Mouse (Mus musculus): Measurements from ENCODE around the gene Slc17a6. TPM values are rescaled to one million over a fixed set of nuclear protein-coding genes. Genes with fewer than 3 reads are reported as not detected.
"Not testable (repeated sequence)": the region's sequence is repeated elsewhere in the genome, so short reads cannot be mapped to it uniquely, and the experiment has no call there.

The Slc17a6 gene
- polyA plus RNA-seq, 1 experiment from 2014 or later = 0.08 TPM

DNA sequence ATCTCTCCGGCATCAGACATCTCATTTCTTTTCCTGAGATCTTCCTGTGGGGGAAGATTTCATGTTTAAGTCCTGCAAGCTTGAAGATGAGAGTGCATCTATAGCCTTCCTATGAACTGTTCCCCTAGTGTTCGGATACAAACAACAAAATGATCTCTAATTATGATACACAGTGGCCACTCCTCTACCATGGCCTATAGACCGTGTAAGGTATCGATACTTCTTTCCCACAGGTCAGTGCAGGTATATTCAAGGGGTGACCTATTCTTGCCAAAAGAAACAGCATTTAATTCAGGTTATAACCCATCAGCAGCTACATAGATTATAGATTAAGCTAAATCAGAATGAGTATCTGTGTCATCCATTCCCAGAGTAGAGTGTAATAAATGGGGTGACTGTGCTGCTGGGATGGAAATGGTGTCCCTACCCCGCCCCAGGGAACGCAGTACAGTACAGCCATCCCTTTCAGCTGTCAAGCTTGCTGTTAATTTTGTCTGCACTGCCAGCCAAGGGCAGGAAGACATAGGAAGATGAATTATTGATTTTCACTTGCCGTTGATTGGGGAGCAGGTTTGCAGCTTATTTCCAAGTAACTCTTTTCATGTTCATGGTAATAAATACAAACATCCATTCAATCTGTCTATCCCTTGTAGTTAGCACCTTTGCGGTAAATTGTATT lies 71.9 kb downstream of the Slc17a6 start:
- Histone ChIP-seq H3K36me3 (no peaks in the 10 kb centered on the region), H3K4me1 (replicated peaks) (no peaks in the 10 kb centered on the region), H3K9ac (no peak overlapping the region), H3K27me3 (replicated peaks) (no peaks in the 10 kb centered on the region), H3K4me2 (no peak overlapping the region), H3K4me3 (no peak overlapping the region), H3K9me3 (replicated peaks) (no peaks in the 10 kb centered on the region), H3K27ac (ENCODE audit: poor library complexity, severe bottlenecking) (no peak overlapping the region)
- no peak for ATAC-seq (ENCODE audit: insufficient number of reproducible peaks, low FRiP score)
- WGBS = 82% methylated on average over 8 of the region's 8 CpGs

- H3K4me2 ChIP-seq = no peak overlapping the region
- 72% methylated on average over 4 of the region's 4 CpGs for WGBS
- H3K9me3 ChIP-seq (replicated peaks) = no peaks in the 10 kb centered on the region
- H3K4me1 ChIP-seq (replicated peaks) = no peaks in the 10 kb centered on the region
- H3K4me3 ChIP-seq = no peak overlapping the region
- no peaks in the 10 kb centered on the region for H3K27me3 ChIP-seq (replicated peaks)
- H3K9ac ChIP-seq = no peak overlapping the region
- H3K36me3 ChIP-seq = no peaks in the 10 kb centered on the region
- no peak overlapping the region for H3K27ac ChIP-seq (ENCODE audit: poor library complexity, severe bottlenecking)
- no peak for ATAC-seq (ENCODE audit: insufficient number of reproducible peaks, low FRiP score)
These were observed 72.6 kb downstream of the Slc17a6 start for GRCm38 (mm10) chr7:51694452-51694851.

DNA sequence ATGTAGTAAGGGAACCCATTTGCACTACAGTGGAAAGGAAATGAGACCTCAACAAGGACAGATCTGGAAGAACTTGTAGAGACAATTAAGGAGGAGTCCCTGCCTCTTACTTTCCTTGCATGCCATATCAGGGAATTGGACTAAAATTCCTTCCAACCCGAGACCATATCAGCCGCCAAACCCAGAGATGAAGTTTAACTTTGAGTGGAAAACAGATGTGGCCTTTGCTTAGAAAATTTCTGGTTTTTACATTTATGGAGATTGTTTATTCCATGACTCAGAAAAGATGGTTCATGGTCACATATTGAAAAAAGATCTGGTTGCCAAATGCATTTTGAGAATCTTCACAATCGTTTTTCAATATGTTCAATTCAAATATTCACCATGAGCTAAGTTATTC lies 87.7 kb downstream of the Slc17a6 start:
- ATAC-seq (ENCODE audit: insufficient number of reproducible peaks, low FRiP score) = no peak
- no peaks in the 10 kb centered on the region for H3K36me3 ChIP-seq
- H3K4me2 ChIP-seq = no peak overlapping the region
- H3K27me3 ChIP-seq (replicated peaks) = no peaks in the 10 kb centered on the region
- no peaks in the 10 kb centered on the region for H3K4me1 ChIP-seq (replicated peaks)
- H3K4me3 ChIP-seq = no peak overlapping the region
- H3K9me3 ChIP-seq (replicated peaks) = no peaks in the 10 kb centered on the region
- no peak overlapping the region for H3K9ac ChIP-seq
- WGBS = 63% methylated on average over 3 of the region's 3 CpGs
- H3K27ac ChIP-seq (ENCODE audit: poor library complexity, severe bottlenecking) = no peak overlapping the region

DNA sequence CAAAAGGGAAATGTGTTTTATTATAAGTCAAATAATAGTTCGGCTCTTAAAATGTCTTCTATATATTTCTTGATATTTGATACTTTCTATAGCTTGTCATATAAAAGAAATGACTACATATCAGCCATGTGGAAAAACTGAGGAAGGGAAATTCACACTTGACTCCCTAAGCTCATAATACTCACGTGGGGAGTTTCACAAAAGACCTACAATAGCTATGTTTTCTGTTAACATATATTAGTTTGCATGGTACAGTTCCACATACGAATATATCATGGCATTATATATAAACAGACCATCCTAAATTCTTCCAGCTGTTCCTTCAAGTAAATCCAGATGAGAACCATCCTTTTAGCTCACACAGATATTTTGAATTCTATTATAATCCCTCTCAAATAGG lies 88.5 kb downstream of the Slc17a6 start:
- not testable (repeated sequence) for H3K27ac ChIP-seq (ENCODE audit: poor library complexity, severe bottlenecking); H3K9ac ChIP-seq; H3K9me3 ChIP-seq (replicated peaks); H3K27me3 ChIP-seq (replicated peaks); H3K4me2 ChIP-seq; H3K36me3 ChIP-seq; H3K4me1 ChIP-seq (replicated peaks); H3K4me3 ChIP-seq; ATAC-seq (ENCODE audit: insufficient number of reproducible peaks, low FRiP score)
- WGBS = 61% methylated on average over 3 of the region's 3 CpGs

- no peak overlapping the region for H3K9ac ChIP-seq
- H3K4me1 ChIP-seq (replicated peaks) = no peaks in the 10 kb centered on the region
- no peaks in the 10 kb centered on the region for H3K9me3 ChIP-seq (replicated peaks)
- H3K4me2 ChIP-seq = no peak overlapping the region
- H3K27me3 ChIP-seq (replicated peaks) = no peaks in the 10 kb centered on the region
- no peaks in the 10 kb centered on the region for H3K36me3 ChIP-seq
- 72% methylated on average over 2 of the region's 2 CpGs for WGBS
- ATAC-seq (ENCODE audit: insufficient number of reproducible peaks, low FRiP score) = no peak
- no peak overlapping the region for H3K27ac ChIP-seq (ENCODE audit: poor library complexity, severe bottlenecking)
- H3K4me3 ChIP-seq = no peak overlapping the region
These were observed 94.0 kb downstream of the Slc17a6 start for GRCm38 (mm10) chr7:51715771-51716170.

Other genes starting within 250 kb of the Slc17a6 start
- gene Ano5, start 111.0 kb upstream of the Slc17a6 start, polyA plus RNA-seq (2016; fragmentation: Nextera tagmentation; extraction: Ambion mirVana) = 0.49 and 0.62 TPM in 2 replicates
- gene Gas2, start 240.0 kb downstream of the Slc17a6 start, polyA plus RNA-seq (2016; fragmentation: Nextera tagmentation; extraction: Ambion mirVana) = 7.1 and 8.1 TPM in 2 replicates
- gene Fancf, start 240.3 kb downstream of the Slc17a6 start, polyA plus RNA-seq (2016; fragmentation: Nextera tagmentation; extraction: Ambion mirVana) = 9.5 and 9.7 TPM in 2 replicates